ENCODE assay signal across 18 mouse cellular contexts in the genomic region with DNA sequence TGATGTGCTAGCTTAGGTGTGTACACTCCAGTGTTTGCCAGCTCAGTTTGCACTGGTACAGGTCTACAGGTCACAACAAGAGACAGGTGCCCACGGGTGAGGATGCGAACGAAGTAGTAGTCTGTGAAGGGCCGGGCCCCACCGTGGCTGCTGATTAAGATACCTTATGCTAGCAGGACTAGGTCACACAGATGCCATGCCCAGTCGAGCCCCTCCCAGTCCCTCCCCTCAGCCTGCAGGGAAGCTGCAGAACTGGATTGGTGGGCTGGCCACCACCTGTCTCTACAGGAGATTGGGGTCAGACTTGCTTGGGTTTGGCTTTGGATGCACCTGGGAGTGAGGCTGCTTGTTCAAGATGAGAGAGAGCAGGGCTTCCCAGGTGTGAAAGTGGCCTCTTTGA. TPM values are rescaled to one million over a fixed set of nuclear protein-coding genes. Genes with fewer than 3 reads are reported as not detected.
DNase-seq lines count a peak whose midpoint lies in the region; ATAC-seq lines count a peak whose summit lies in the region.
"Had no signal": no experiment of that assay in that cellular context is flagged by ENCODE, and none has a peak within 500 bp of the region (broad histone marks: within the 10 kb centered on the region; RNA-seq: fewer than 3 reads in every experiment).

No protein-coding gene starts in this region.

- H3K9ac ChIP-seq in lung, embryonic 16.5 days (ENCODE audit: low read length) = no peak overlapping the region
- no peak overlapping the region for H3K9ac ChIP-seq in embryonic facial prominence, embryonic 15.5 days
- H3K9ac ChIP-seq: hindbrain, embryonic 14.5 days had no signal

- peaks cover 19% of the 10 kb centered on the region for H3K4me1 ChIP-seq in lung, embryonic 16.5 days (replicated peaks; ENCODE audit: control insufficient read depth, insufficient read depth, low read length)
- H3K4me1 ChIP-seq in embryonic facial prominence, embryonic 15.5 days = peaks cover 9% of the 10 kb centered on the region; the same call in 1 of the 2 replicates
- no peaks in the 10 kb centered on the region for H3K4me1 ChIP-seq in limb, embryonic 10.5 days

- peaks cover 10% of the 10 kb centered on the region for H3K36me3 ChIP-seq in lung, embryonic 16.5 days (ENCODE audit: control insufficient read depth, insufficient read depth, low read length)
- H3K36me3 ChIP-seq in embryonic facial prominence, embryonic 15.5 days = peaks cover 23% of the 10 kb centered on the region
- no peaks in the 10 kb centered on the region for H3K36me3 ChIP-seq in limb, embryonic 10.5 days

- no peaks in the 10 kb centered on the region for H3K27me3 ChIP-seq in lung, embryonic 16.5 days (ENCODE audit: control insufficient read depth, insufficient read depth, low read depth, low read length)
- no peaks in the 10 kb centered on the region for H3K27me3 ChIP-seq in embryonic facial prominence, embryonic 15.5 days
- no peaks in the 10 kb centered on the region for H3K27me3 ChIP-seq in limb, embryonic 10.5 days (ENCODE audit: low read depth, poor library complexity, severe bottlenecking)

- peak; percentile 60 for ATAC-seq in lung, embryonic 16.5 days (ENCODE audit: low read depth)
- ATAC-seq in embryonic facial prominence, embryonic 15.5 days (ENCODE audit: insufficient number of reproducible peaks, low FRiP score, low TSS enrichment, low read depth) = no peak; the same call in 1 of the 2 replicates
- ATAC-seq in cerebellum, adult (ENCODE audit: insufficient number of reproducible peaks, low FRiP score, low TSS enrichment) = no peak
- ATAC-seq: forebrain, embryonic 16.5 days had no signal

- no peak for DNase-seq in lung, postnatal 4 days
- DNase-seq in limb, embryonic 10.5 days (ENCODE audit: low spot score) = peak; percentile 45
- peak; percentile 80 for DNase-seq in urinary bladder, postnatal 14 days (ENCODE audit: low spot score)
- DNase-seq in layer of hippocampus, adult 9-10 months (ENCODE audit: low spot score) = no peak
- DNase-seq: cerebellum, adult 9-11 months; embryo, embryonic 11 days; heart, postnatal 14 days; kidney, adult 8-10 months; right cerebral cortex, adult 18-20 months; spleen, adult 18-20 months; thymus, postnatal 25 days had no signal

- H3K4me3 ChIP-seq in lung, embryonic 16.5 days (ENCODE audit: low read length) = no peak overlapping the region
- H3K4me3 ChIP-seq in embryonic facial prominence, embryonic 15.5 days (replicated peaks) = no peak overlapping the region
- no peak overlapping the region for H3K4me3 ChIP-seq in limb, embryonic 10.5 days
- H3K4me3 ChIP-seq: layer of hippocampus, adult 2 months had no signal

- no peak overlapping the region for H3K4me2 ChIP-seq in lung, embryonic 16.5 days (ENCODE audit: low read depth, low read length)
- H3K4me2 ChIP-seq in embryonic facial prominence, embryonic 15.5 days (replicated peaks) = no peak overlapping the region
- H3K4me2 ChIP-seq: heart, embryonic 11.5 days; hindbrain, embryonic 14.5 days had no signal

- WGBS in lung, embryonic 16.5 days = 44% methylated on average over 6 of the region's 6 CpGs
- 53% methylated on average over 6 of the region's 6 CpGs for WGBS in embryonic facial prominence, embryonic 15.5 days
- 60% methylated on average over 6 of the region's 6 CpGs for WGBS in limb, embryonic 10.5 days

- no peaks in the 10 kb centered on the region for H3K9me3 ChIP-seq in lung, embryonic 16.5 days (ENCODE audit: control insufficient read depth, low read length)
- H3K9me3 ChIP-seq in embryonic facial prominence, embryonic 15.5 days (replicated peaks) = no peaks in the 10 kb centered on the region
- no peaks in the 10 kb centered on the region for H3K9me3 ChIP-seq in limb, embryonic 10.5 days (replicated peaks)

- peak overlapping the region; percentile 3; the same call in 1 of the 2 replicates for H3K27ac ChIP-seq in lung, embryonic 16.5 days (ENCODE audit: low read length)
- 0 out of 2 replicates have a peak overlapping the region, but pooled peaks have one; percentile 7 for H3K27ac ChIP-seq in embryonic facial prominence, embryonic 15.5 days (replicated peaks)
- no peak overlapping the region for H3K27ac ChIP-seq in limb, embryonic 10.5 days
- H3K27ac ChIP-seq: hindbrain, embryonic 14.5 days; layer of hippocampus, adult 2 months had no signal

RNA-seq across cellular contexts. Expression of a gene that starts 16.4 kb away (rescaled TPM):
- 25.8 and 30.1 TPM in 2 replicates for polyA plus RNA-seq in lung, embryonic 16.5 days (2015; fragmentation: Nextera tagmentation; extraction: Ambion mirVana)
- polyA plus RNA-seq in embryonic facial prominence, embryonic 15.5 days (2015; fragmentation: Nextera tagmentation; extraction: Ambion mirVana) = 76.3 and 77.3 TPM in 2 replicates
- polyA plus RNA-seq in limb, embryonic 10.5 days (2016; fragmentation: Nextera tagmentation; extraction: Ambion mirVana) = 2.4 and 3.9 TPM in 2 replicates

RNA-seq across cellular contexts. Expression of a gene that starts 44.8 kb away (rescaled TPM):
- polyA plus RNA-seq in lung, embryonic 16.5 days (2015; fragmentation: Nextera tagmentation; extraction: Ambion mirVana) = 6.8 and 7.1 TPM in 2 replicates
- polyA plus RNA-seq in embryonic facial prominence, embryonic 15.5 days (2015; fragmentation: Nextera tagmentation; extraction: Ambion mirVana) = 9.8 and 9.9 TPM in 2 replicates
- 7.1 and 7.9 TPM in 2 replicates for polyA plus RNA-seq in limb, embryonic 10.5 days (2016; fragmentation: Nextera tagmentation; extraction: Ambion mirVana)

Comparison
In these comparisons a context has a peak if more than half of its experiments do, and no peak if none do; other contexts are left out.
1. DNase-seq: peak in limb, embryonic 10.5 days (single experiment) and urinary bladder, postnatal 14 days (single experiment); none in lung, postnatal 4 days (0 of 2) and layer of hippocampus, adult 9-10 months (single experiment).